Mouse (Mus musculus) hindbrain, postnatal 0 days (tissue): ENCODE measurements around the gene Apon. TPM values are rescaled to one million over a fixed set of nuclear protein-coding genes. Genes with fewer than 3 reads are reported as not detected.
"Not testable (repeated sequence)": the region's sequence is repeated elsewhere in the genome, so short reads cannot be mapped to it uniquely, and the experiment has no call there.

Experiments
- ATAC-seq: fragments of 200-750 bp; cut with Nextera tagmentation; 2 replicates; pipeline ENCODE4 v1.8.0; 2017; ENCODE audit warnings: mild to moderate bottlenecking, moderate TSS enrichment, moderate library complexity
- DNase-seq: peaks from one replicate; pipeline ENCODE4 v3.0.0-alpha.2; 2015; ENCODE audit warnings: low spot score
- H3K27ac ChIP-seq: fragments of 300-500 bp; sonication (generic); 2 replicates; pipeline ENCODE4 v1.5.1; 2014; ENCODE audit warnings: mild to moderate bottlenecking
- H3K27me3 ChIP-seq: fragments of 300-500 bp; sonication (generic); 2 replicates; pipeline ENCODE4 v1.6.1; 2014; ENCODE audit warnings: low read length, mixed read lengths; ENCODE audit not compliant: insufficient read depth
- H3K36me3 ChIP-seq: fragments of 300-500 bp; sonication (generic); 2 replicates; pipeline ENCODE4 v1.6.1; 2014; ENCODE audit warnings: low read length, mixed read lengths; ENCODE audit not compliant: insufficient read depth
- H3K4me1 ChIP-seq: fragments of 300-500 bp; sonication (generic); 2 replicates; pipeline ENCODE4 v1.6.1; 2014; ENCODE audit warnings: antibody characterized with exemption, low read length, mixed read lengths; ENCODE audit not compliant: insufficient read depth
- H3K4me2 ChIP-seq: fragments of 300-500 bp; sonication (generic); 2 replicates; pipeline ENCODE4 v1.6.1; 2014; ENCODE audit warnings: low read depth, mild to moderate bottlenecking, low read length, moderate library complexity, mixed read lengths
- H3K4me3 ChIP-seq: fragments of 300-500 bp; sonication (generic); 2 replicates; pipeline ENCODE4 v1.5.1; 2014; ENCODE audit warnings: low read length
- H3K9ac ChIP-seq: fragments of 300-500 bp; sonication (generic); replicated peaks from 2 replicates; pipeline ENCODE4 v1.6.1; 2014; ENCODE audit warnings: mild to moderate bottlenecking, low read length, moderate library complexity, mixed read lengths
- H3K9me3 ChIP-seq: fragments of 300-500 bp; sonication (generic); 2 replicates; pipeline ENCODE4 v1.6.1; 2016; ENCODE audit warnings: low read length, mixed read lengths
- CTCF ChIP-seq: IDR thresholded peaks from 2 replicates; pipeline ENCODE4 v1.5.1; 2016; ENCODE audit warnings: antibody characterized with exemption, control low read depth, low read depth
- WGBS: fragments of 180-500 bp; shearing (Covaris S2); extraction: QIAGEN DNeasy Blood & Tissue Kit; methylation state at CpG from one replicate; pipeline ENCODE4 v1.1.7; 2014; 5-methylcytosine and 5-hydroxymethylcytosine counted together
- polyA plus RNA-seq: library from polyadenylated mRNA; unstranded; fragments of >200 nt; fragmentation: Nextera tagmentation; extraction: Ambion mirVana; gene quantifications from 2 replicates; pipeline ENCODE4 v1.2.1, GENCODE M21; 2015
- total RNA-seq: library from RNA; depleted of rRNA; stranded (reverse); fragments of >200 nt; gene quantifications from 2 replicates; pipeline ENCODE4 v1.2.3, GENCODE M21; 2014

Gene Apon
- total and polyA plus RNA-seq, 2 experiments from 2014 or later = not detected

GRCm38 (mm10) chr10:128211390-128212108 lies 42.3 kb upstream of the Apon start, which contains the start of gene Spryd4:
Gene Spryd4, minus strand, starts transcription at chr10:128211807.
- Histone ChIP-seq H3K27ac (peak within 1 kb of the TSS; percentile 60), H3K4me1 (peaks cover 5% of the 10 kb centered on the region; the same call in 1 of the 2 replicates), H3K4me3 (peak within 1 kb of the TSS; percentile 52), H3K9me3 (no peaks in the 10 kb centered on the region), H3K27me3 (no peaks in the 10 kb centered on the region), H3K9ac (peak within 1 kb of the TSS; percentile 63), H3K4me2 (peak within 1 kb of the TSS; percentile 90), H3K36me3 (no peaks in the 10 kb centered on the region)
- TF ChIP-seq CTCF = peak; percentile 59
- WGBS = under 1% methylated on average over 30 of the region's 30 CpGs
- DNase-seq = peak; percentile 98
- peak; percentile 97 for ATAC-seq

GRCm38 (mm10) chr10:128212148-128212547 lies 41.7 kb upstream of the Apon start:
- peak overlapping the region; percentile 63; the same call in 1 of the 2 replicates for H3K9ac ChIP-seq
- no peaks in the 10 kb centered on the region for H3K9me3 ChIP-seq
- no peaks in the 10 kb centered on the region for H3K36me3 ChIP-seq
- peak overlapping the region; percentile 90 for H3K4me2 ChIP-seq
- H3K4me1 ChIP-seq = peaks cover 5% of the 10 kb centered on the region; the same call in 1 of the 2 replicates
- no peak for DNase-seq
- H3K27ac ChIP-seq = peak overlapping the region; percentile 60
- H3K4me3 ChIP-seq = peak overlapping the region; percentile 52
- WGBS = 53% methylated on average over 6 of the region's 6 CpGs
- H3K27me3 ChIP-seq = no peaks in the 10 kb centered on the region
- TF ChIP-seq CTCF = no peak
- no peak; the same call in 1 of the 2 replicates for ATAC-seq

- DNase-seq (peak; percentile 70), ATAC-seq (peak; percentile 35; the same call in 1 of the 2 replicates)
- TF ChIP-seq CTCF = peak; percentile 78
- WGBS = under 1% methylated on average over 18 of the region's 18 CpGs
- Histone ChIP-seq H3K9me3 (no peaks in the 10 kb centered on the region), H3K27ac (peak overlapping the region; percentile 56; the same call in 1 of the 2 replicates), H3K4me2 (peak overlapping the region; percentile 53), H3K4me3 (peak overlapping the region; percentile 25), H3K4me1 (peaks cover 5% of the 10 kb centered on the region; the same call in 1 of the 2 replicates), H3K27me3 (no peaks in the 10 kb centered on the region), H3K9ac (peak overlapping the region; percentile 37; the same call in 1 of the 2 replicates), H3K36me3 (no peaks in the 10 kb centered on the region)
Observed at GRCm38 (mm10) chr10:128212871-128213323, 41.0 kb upstream of the Apon start.

- H3K4me3 ChIP-seq, H3K9me3 ChIP-seq, H3K4me1 ChIP-seq, H3K27me3 ChIP-seq, H3K4me2 ChIP-seq, ATAC-seq, H3K9ac ChIP-seq, DNase-seq, H3K27ac ChIP-seq, H3K36me3 ChIP-seq: not testable (repeated sequence)
- WGBS = 93% methylated on average over 4 of the region's 4 CpGs
Observed at GRCm38 (mm10) chr10:128214112-128214511, 39.8 kb upstream of the Apon start.

GRCm38 (mm10) chr10:128214981-128215380 lies 38.9 kb upstream of the Apon start:
- Histone ChIP-seq H3K9ac (no peak overlapping the region), H3K36me3 (no peaks in the 10 kb centered on the region), H3K4me2 (no peak overlapping the region), H3K4me1 (peaks cover 5% of the 10 kb centered on the region; the same call in 1 of the 2 replicates), H3K27ac (no peak overlapping the region), H3K9me3 (no peaks in the 10 kb centered on the region), H3K27me3 (no peaks in the 10 kb centered on the region), H3K4me3 (no peak overlapping the region)
- DNase-seq = no peak
- TF ChIP-seq CTCF = peak; percentile 2; the same call in 1 of the 2 replicates
- ATAC-seq = no peak
- 82% methylated on average over 5 of the region's 5 CpGs for WGBS

- no peak overlapping the region for H3K4me3 ChIP-seq
- H3K27me3 ChIP-seq = no peaks in the 10 kb centered on the region
- H3K27ac ChIP-seq = no peak overlapping the region
- ATAC-seq (no peak), DNase-seq (no peak)
- H3K9ac ChIP-seq = no peak overlapping the region
- TF ChIP-seq CTCF = no peak
- 93% methylated on average over 18 of the region's 18 CpGs for WGBS
- H3K4me2 ChIP-seq = no peak overlapping the region
- no peaks in the 10 kb centered on the region for H3K36me3 ChIP-seq
- no peaks in the 10 kb centered on the region for H3K4me1 ChIP-seq
- H3K9me3 ChIP-seq = no peaks in the 10 kb centered on the region
Observed at GRCm38 (mm10) chr10:128218387-128219117, 35.3 kb upstream of the Apon start.
